Mouse (Mus musculus) lung, adult 2 months (tissue): ENCODE results near the gene Ppp1r14a.

Experiments
- CTCF ChIP-seq: fragments of 200-500 bp; IDR thresholded peaks from 2 replicates; pipeline ENCODE4 v1.5.1; 2011; ENCODE audit warnings: mild to moderate bottlenecking, low read length, control low read depth; ENCODE audit not compliant: insufficient read depth
- POLR2A ChIP-seq: fragments of 200-500 bp; IDR thresholded peaks from 2 replicates; pipeline ENCODE4 v1.6.1; 2011; ENCODE audit warnings: low read depth, mild to moderate bottlenecking, control low read depth, low read length, borderline replicate concordance; ENCODE audit errors: extremely low read depth

GRCm38 (mm10) chr7:29283876-29284275, 5.2 kb upstream of the Ppp1r14a start:
- no peak for TF ChIP-seq CTCF
- TF ChIP-seq POLR2A: no peak
